Mouse (Mus musculus): ENCODE results near the gene Cngb1. TPM values are rescaled to one million over a fixed set of nuclear protein-coding genes. Genes with fewer than 3 reads are reported as not detected.
"Not testable (repeated sequence)": the region's sequence is repeated elsewhere in the genome, so short reads cannot be mapped to it uniquely, and the experiment has no call there.

Cngb1 gene
- polyA plus RNA-seq, 1 experiment from 2014 or later = 0.25 TPM

- H3K27ac ChIP-seq = no peak overlapping the region
- 86% methylated on average over 2 of the region's 2 CpGs for WGBS
- no peaks in the 10 kb centered on the region for H3K4me1 ChIP-seq
- H3K36me3 ChIP-seq (replicated peaks) = no peaks in the 10 kb centered on the region
- no peak for DNase-seq (ENCODE audit: extremely low spot score, low spot score)
- H3K27me3 ChIP-seq (ENCODE audit: poor library complexity, severe bottlenecking) = no peaks in the 10 kb centered on the region
- no peak overlapping the region for H3K4me3 ChIP-seq
- no peaks in the 10 kb centered on the region for H3K9me3 ChIP-seq
Observed at GRCm38 (mm10) chr8:95262181-95262580, 44.2 kb downstream of the Cngb1 start.

DNA sequence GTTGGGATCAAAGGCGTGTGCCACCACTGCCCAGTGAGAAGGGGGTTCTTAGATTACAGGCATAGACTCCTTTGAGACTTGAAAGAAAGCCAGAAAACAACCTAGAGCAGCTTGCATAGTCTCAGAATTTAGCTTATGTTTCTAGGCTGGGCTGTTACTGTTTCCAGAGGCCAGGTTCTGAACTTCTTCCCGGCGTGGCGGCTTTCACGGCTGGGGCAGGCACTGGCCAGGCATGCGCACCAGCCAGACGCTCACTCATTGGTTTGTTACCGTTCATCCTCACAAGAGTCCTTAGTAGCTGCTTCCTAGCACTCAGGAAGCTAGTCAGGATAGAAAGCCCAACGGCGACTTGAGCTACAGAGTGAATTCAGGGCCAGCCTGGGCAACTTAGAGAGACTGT is 50.8 kb downstream of the Cngb1 start:
- no peaks in the 10 kb centered on the region for H3K36me3 ChIP-seq (replicated peaks)
- no peak overlapping the region for H3K27ac ChIP-seq
- H3K27me3 ChIP-seq (ENCODE audit: poor library complexity, severe bottlenecking) = no peaks in the 10 kb centered on the region; the same call in 1 of the 2 replicates
- peaks cover 7% of the 10 kb centered on the region for H3K4me1 ChIP-seq
- no peaks in the 10 kb centered on the region for H3K9me3 ChIP-seq
- WGBS = 82% methylated on average over 10 of the region's 10 CpGs
- H3K4me3 ChIP-seq = no peak overlapping the region
- no peak for DNase-seq (ENCODE audit: extremely low spot score, low spot score)

DNA sequence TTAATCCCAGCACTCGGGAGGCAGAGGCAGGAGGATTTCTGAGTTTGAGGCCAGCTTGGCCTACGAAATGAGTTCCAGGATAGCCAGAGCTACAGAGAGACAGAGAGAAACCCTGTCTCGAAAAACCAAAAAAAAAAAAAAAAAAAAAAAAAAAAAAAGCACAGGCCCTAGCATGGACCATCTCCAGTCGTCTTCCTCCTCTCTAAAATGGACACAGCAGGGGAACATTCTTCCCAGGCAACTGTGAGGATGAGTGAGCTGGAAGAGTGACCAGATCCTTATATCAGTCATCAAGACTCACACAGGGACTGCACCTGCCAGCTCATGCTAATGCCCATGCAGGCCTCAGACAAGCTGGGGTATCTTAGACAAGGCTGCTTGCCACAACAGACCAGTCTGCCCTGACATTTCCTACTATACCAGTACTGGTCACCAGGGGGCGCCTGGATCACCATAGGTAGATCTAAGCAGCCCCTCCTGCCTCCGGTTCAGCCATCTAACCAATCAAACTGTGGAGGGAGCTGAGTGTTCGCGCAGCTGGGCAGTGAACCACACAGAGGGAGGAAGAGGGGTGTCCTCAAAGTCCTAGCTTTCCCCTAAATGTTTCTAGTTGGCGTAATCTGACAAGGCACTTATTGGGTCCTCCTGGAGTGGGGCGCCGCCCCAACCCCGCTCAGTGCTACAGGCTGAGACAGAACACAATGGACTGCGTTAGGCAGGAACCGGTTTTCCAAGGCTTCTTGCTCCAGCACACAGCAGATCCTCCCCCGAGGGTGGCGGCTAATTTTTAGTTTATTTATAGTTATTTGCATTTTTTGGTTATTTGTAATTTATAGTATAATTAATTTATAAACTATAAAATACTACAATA is 51.6 kb downstream of the Cngb1 start:
- peak overlapping the region; percentile 78 for H3K27ac ChIP-seq
- H3K4me1 ChIP-seq = peaks cover 7% of the 10 kb centered on the region
- WGBS = 23% methylated on average over 16 of the region's 16 CpGs
- DNase-seq (ENCODE audit: extremely low spot score, low spot score) = peak; percentile 95
- H3K9me3 ChIP-seq = no peaks in the 10 kb centered on the region
- H3K36me3 ChIP-seq (replicated peaks) = no peaks in the 10 kb centered on the region
- H3K4me3 ChIP-seq = peak overlapping the region; percentile 49
- H3K27me3 ChIP-seq (ENCODE audit: poor library complexity, severe bottlenecking) = no peaks in the 10 kb centered on the region; the same call in 1 of the 2 replicates

DNA sequence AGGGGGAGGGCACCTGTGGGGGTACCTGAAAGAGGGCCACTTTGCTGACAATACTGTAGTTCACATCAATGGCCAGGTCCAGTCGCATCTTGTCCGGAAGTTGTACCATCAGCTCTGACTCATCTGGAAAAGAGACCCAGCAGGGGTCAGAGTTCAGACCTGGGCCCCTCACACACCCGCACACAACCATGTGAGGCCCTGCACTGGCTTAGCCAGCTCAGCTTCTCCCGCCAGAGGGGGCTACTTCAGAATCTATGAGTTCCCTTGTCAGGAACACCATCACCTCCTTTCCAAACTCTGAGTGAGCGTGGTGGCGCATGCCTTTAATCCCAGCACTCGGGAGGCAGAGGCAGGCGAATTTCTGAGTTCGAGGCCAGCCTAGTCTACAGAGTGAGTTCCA is 54.3 kb downstream of the Cngb1 start:
- H3K27me3 ChIP-seq (ENCODE audit: poor library complexity, severe bottlenecking) = no peaks in the 10 kb centered on the region; the same call in 1 of the 2 replicates
- H3K4me1 ChIP-seq = peaks cover 7% of the 10 kb centered on the region
- H3K4me3 ChIP-seq = no peak overlapping the region
- H3K9me3 ChIP-seq = no peaks in the 10 kb centered on the region
- 73% methylated on average over 9 of the region's 9 CpGs for WGBS
- DNase-seq (ENCODE audit: extremely low spot score, low spot score) = no peak
- H3K27ac ChIP-seq = no peak overlapping the region
- no peaks in the 10 kb centered on the region for H3K36me3 ChIP-seq (replicated peaks)

DNA sequence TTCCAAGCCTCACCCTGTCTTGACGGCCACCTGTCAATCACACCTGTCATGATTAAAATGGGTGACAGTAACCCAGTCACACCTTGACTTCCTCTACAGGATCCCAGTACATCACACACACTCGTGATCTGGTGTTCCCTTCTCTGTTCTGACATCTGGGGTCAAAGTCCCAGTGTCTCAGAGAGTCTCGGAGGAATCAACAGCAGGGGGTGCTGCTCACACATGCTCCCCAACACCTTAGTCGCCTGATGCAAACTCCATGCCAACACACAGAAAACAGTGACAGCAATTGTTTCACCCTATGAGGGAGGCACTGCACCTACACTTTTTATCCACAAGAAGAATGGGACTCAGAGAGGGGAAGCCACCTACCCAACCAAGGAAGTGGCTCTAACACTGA is 56.5 kb downstream of the Cngb1 start:
- H3K27me3 ChIP-seq (ENCODE audit: poor library complexity, severe bottlenecking) = no peaks in the 10 kb centered on the region
- H3K4me1 ChIP-seq = peaks cover 12% of the 10 kb centered on the region
- no peaks in the 10 kb centered on the region for H3K9me3 ChIP-seq
- 72% methylated on average over 4 of the region's 4 CpGs for WGBS
- H3K27ac ChIP-seq = no peak overlapping the region
- no peak overlapping the region for H3K4me3 ChIP-seq
- H3K36me3 ChIP-seq (replicated peaks) = no peaks in the 10 kb centered on the region
- no peak for DNase-seq (ENCODE audit: extremely low spot score, low spot score)

DNA sequence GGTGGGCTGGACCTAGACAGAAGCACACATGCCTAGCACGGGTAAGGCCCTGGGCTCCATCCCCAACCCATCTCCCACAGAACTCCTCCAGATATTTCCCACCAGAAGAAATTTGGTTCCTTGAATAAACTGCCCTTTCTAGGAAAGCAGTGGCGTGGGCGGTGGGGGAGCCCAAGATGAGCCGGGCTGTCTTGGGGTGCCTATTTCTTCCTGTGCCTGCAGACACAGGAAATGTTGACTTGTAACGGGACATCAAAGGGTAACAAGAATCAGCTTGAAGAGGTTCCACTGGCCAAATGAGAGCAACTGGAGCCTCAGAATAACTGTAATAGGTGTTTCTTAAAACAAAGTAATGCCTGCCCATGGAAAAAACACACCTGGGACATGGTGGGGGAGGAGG is 59.1 kb downstream of the Cngb1 start:
- no peak overlapping the region for H3K4me3 ChIP-seq
- no peaks in the 10 kb centered on the region for H3K27me3 ChIP-seq (ENCODE audit: poor library complexity, severe bottlenecking)
- H3K9me3 ChIP-seq = no peaks in the 10 kb centered on the region
- no peak for DNase-seq (ENCODE audit: extremely low spot score, low spot score)
- 84% methylated on average over 5 of the region's 5 CpGs for WGBS
- no peak overlapping the region for H3K27ac ChIP-seq
- H3K36me3 ChIP-seq (replicated peaks) = no peaks in the 10 kb centered on the region
- peaks cover 32% of the 10 kb centered on the region for H3K4me1 ChIP-seq

- Histone ChIP-seq H3K4me3 (no peak overlapping the region), H3K27ac (peak overlapping the region; percentile 44; the same call in 1 of the 2 replicates), H3K36me3 (replicated peaks) (no peaks in the 10 kb centered on the region), H3K4me1 (peaks cover 32% of the 10 kb centered on the region), H3K27me3 (ENCODE audit: poor library complexity, severe bottlenecking) (no peaks in the 10 kb centered on the region), H3K9me3 (no peaks in the 10 kb centered on the region)
- no peak for DNase-seq (ENCODE audit: extremely low spot score, low spot score)
- 89% methylated on average over 5 of the region's 5 CpGs for WGBS
Observed at GRCm38 (mm10) chr8:95245180-95245579, 61.2 kb downstream of the Cngb1 start.

GRCm38 (mm10) chr8:95243853-95244252 is 62.5 kb downstream of the Cngb1 start:
- 71% methylated on average over 4 of the region's 4 CpGs for WGBS
- Histone ChIP-seq H3K4me3 (no peak overlapping the region), H3K27me3 (ENCODE audit: poor library complexity, severe bottlenecking) (no peaks in the 10 kb centered on the region), H3K27ac (peak overlapping the region; percentile 78; the same call in 1 of the 2 replicates), H3K4me1 (peaks cover 32% of the 10 kb centered on the region), H3K36me3 (replicated peaks) (no peaks in the 10 kb centered on the region), H3K9me3 (no peaks in the 10 kb centered on the region)
- DNase-seq (ENCODE audit: extremely low spot score, low spot score) = no peak

DNA sequence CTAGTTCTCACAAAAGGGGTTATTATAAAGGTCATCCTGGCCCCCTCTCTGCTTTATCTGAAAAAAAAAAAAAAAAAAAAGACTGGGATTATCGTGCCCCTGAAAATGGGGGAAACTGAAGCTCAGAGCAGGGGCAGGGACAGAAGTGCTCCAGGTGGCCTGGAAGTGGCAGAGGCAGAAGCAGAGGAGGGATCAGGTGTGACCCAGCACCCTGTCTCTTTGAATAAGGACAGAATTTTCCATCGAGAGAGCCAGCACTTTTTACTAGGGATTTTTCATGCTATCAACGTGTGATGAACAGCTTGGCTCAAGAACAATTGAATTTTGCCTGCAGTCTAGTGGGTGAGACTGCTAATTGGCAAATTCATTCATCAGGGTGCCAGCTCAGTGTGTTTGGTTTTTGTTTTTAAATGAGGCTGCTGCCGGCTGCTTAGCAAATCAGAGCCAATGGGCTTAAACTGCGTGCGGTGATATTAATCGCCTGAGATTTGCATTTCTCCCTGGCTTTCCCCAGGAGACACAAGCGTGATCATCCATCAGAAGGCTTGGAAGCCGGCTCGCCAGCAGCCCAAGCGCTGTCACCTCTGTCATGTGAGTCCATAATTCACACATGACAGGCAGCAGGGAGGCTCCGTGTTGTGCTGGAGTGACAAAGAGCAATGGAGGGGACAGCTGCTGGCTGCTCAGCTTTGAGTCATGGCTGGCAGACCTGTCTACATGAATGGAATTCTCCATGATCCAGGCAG is 63.4 kb downstream of the Cngb1 start:
- 61% methylated on average over 12 of the region's 12 CpGs for WGBS
- Histone ChIP-seq H3K4me3 (peak overlapping the region; percentile 25; the same call in 1 of the 2 replicates), H3K4me1 (peaks cover 32% of the 10 kb centered on the region), H3K9me3 (no peaks in the 10 kb centered on the region), H3K27ac (peak overlapping the region; percentile 78), H3K36me3 (replicated peaks) (no peaks in the 10 kb centered on the region), H3K27me3 (ENCODE audit: poor library complexity, severe bottlenecking) (no peaks in the 10 kb centered on the region)
- no peak for DNase-seq (ENCODE audit: extremely low spot score, low spot score)

GRCm38 (mm10) chr8:95242099-95242825 is 64.1 kb downstream of the Cngb1 start:
- Histone ChIP-seq H3K4me1 (peaks cover 32% of the 10 kb centered on the region), H3K36me3 (replicated peaks) (no peaks in the 10 kb centered on the region), H3K27me3 (ENCODE audit: poor library complexity, severe bottlenecking) (no peaks in the 10 kb centered on the region), H3K27ac (peak overlapping the region; percentile 78), H3K4me3 (no peak overlapping the region), H3K9me3 (no peaks in the 10 kb centered on the region)
- DNase-seq (ENCODE audit: extremely low spot score, low spot score) = no peak
- 88% methylated on average over 26 of the region's 26 CpGs for WGBS

DNA sequence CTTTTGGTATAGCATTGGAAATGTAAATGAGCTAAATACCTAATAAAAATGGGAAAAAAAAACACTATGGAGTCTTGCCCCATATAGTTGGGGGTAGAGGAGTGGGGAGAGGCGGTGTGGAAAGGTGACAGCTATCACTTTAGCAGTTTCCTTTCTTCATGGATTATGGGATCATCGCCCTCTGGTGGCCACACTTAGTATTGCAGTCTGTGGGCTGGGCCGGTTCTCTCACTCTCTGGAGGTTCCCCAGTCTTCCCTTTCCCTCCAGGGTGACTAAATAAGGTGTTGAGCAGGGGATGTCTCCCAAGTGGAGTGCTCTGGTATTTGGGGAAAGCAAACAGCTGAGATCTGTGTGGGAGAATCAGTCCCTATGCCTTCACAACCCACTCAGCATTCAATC is 70.7 kb downstream of the Cngb1 start:
- WGBS = 13% methylated on average over 3 of the region's 3 CpGs
- no peak overlapping the region for H3K4me3 ChIP-seq
- H3K27me3 ChIP-seq (ENCODE audit: poor library complexity, severe bottlenecking) = no peaks in the 10 kb centered on the region
- no peaks in the 10 kb centered on the region for H3K9me3 ChIP-seq
- no peaks in the 10 kb centered on the region for H3K36me3 ChIP-seq (replicated peaks)
- H3K4me1 ChIP-seq = no peaks in the 10 kb centered on the region
- peak; percentile 76 for DNase-seq (ENCODE audit: extremely low spot score, low spot score)
- no peak overlapping the region for H3K27ac ChIP-seq

- not testable (repeated sequence) for DNase-seq (ENCODE audit: extremely low spot score, low spot score); H3K36me3 ChIP-seq (replicated peaks); H3K27me3 ChIP-seq (ENCODE audit: poor library complexity, severe bottlenecking); H3K4me1 ChIP-seq; H3K27ac ChIP-seq; H3K4me3 ChIP-seq; H3K9me3 ChIP-seq
- 95% methylated on average over 9 of the region's 9 CpGs for WGBS
Observed at GRCm38 (mm10) chr8:95230086-95230485, 76.3 kb downstream of the Cngb1 start.

All from forebrain, embryonic 10.5 days (tissue).